Mouse (Mus musculus) heart, adult 2 months (tissue): Measurements from ENCODE around the gene Schip1.

Experiments used
- CTCF ChIP-seq: fragments of 200-600 bp; IDR thresholded peaks from 2 replicates; pipeline ENCODE4 v1.8.1; 2022; ENCODE audit warnings: antibody characterized with exemption, mild to moderate bottlenecking, moderate library complexity
- POLR2A ChIP-seq: fragments of 200-500 bp; IDR thresholded peaks from 2 replicates; pipeline ENCODE4 v1.6.1; 2011; ENCODE audit warnings: mild to moderate bottlenecking, low read depth, low read length, control low read depth; ENCODE audit not compliant: insufficient read depth

DNA sequence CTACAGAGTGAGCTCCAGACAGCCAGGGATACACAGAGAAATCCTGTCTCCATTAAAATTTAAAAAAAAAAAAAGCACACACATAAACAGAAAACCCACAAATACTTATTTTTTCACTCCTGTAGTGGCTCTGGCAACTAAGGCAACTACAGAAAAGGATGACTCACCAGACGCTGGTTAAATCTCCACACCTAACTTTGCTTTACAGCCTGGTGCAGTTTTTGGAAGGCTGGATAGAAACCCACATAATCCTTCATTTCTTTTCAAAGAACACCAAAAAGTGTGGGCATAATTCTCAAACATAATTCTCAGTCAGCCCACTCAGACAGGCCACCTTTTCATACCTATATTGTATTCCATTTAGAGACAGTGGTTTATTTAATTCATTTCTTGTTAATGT is 574.1 kb downstream of the Schip1 start:
- TF ChIP-seq POLR2A (no peak), CTCF (no peak)
